Mouse (Mus musculus) lung, adult 2 months (tissue): ENCODE results near the gene Aldh1b1.

Source experiments
- CTCF ChIP-seq: fragments of 200-500 bp; IDR thresholded peaks from 2 replicates; pipeline ENCODE4 v1.5.1; 2011; ENCODE audit warnings: mild to moderate bottlenecking, low read length, control low read depth; ENCODE audit not compliant: insufficient read depth
- POLR2A ChIP-seq: fragments of 200-500 bp; IDR thresholded peaks from 2 replicates; pipeline ENCODE4 v1.6.1; 2011; ENCODE audit warnings: low read depth, mild to moderate bottlenecking, control low read depth, low read length, borderline replicate concordance; ENCODE audit errors: extremely low read depth

GRCm38 (mm10) chr4:45844355-45844754, 45.5 kb downstream of the Aldh1b1 start:
- TF ChIP-seq POLR2A = no peak
- peak; percentile 46; the same call in 1 of the 2 replicates for TF ChIP-seq CTCF
